Mouse (Mus musculus): Measurements from ENCODE around the gene Fut9. TPM values are rescaled to one million over a fixed set of nuclear protein-coding genes. Genes with fewer than 3 reads are reported as not detected.

Fut9 gene
- polyA plus RNA-seq (2012; rRNA removed) = under 0.01 and 0.01 TPM in 2 replicates

GRCm38 (mm10) chr4:25799476-25800283 lies at the start of gene Fut9:
Gene Fut9 (minus strand): TSS chr4:25800244.

